Mouse (Mus musculus) lung, adult 2 months (tissue): ENCODE results near the gene Hamp2. TPM values are rescaled to one million over a fixed set of nuclear protein-coding genes. Genes with fewer than 3 reads are reported as not detected.
"Not testable (repeated sequence)": the region's sequence is repeated elsewhere in the genome, so short reads cannot be mapped to it uniquely, and the experiment has no call there.

ENCODE experiments used
- DNase-seq: peaks from one replicate; pipeline ENCODE4 v3.0.0; 2022
- H3K4me1 ChIP-seq: fragments of 200-500 bp; 2 replicates; pipeline ENCODE4 v1.6.1; 2011; ENCODE audit warnings: low read length; ENCODE audit not compliant: control insufficient read depth, insufficient read depth
- H3K4me3 ChIP-seq: fragments of 200-500 bp; replicated peaks from 2 replicates; pipeline ENCODE3; 2011; ENCODE audit warnings: low read depth, mild to moderate bottlenecking, control low read depth, low read length; ENCODE audit errors: extremely low read depth
- CTCF ChIP-seq: fragments of 200-500 bp; IDR thresholded peaks from 2 replicates; pipeline ENCODE4 v1.5.1; 2011; ENCODE audit warnings: mild to moderate bottlenecking, low read length, control low read depth; ENCODE audit not compliant: insufficient read depth
- POLR2A ChIP-seq: fragments of 200-500 bp; IDR thresholded peaks from 2 replicates; pipeline ENCODE4 v1.6.1; 2011; ENCODE audit warnings: low read depth, mild to moderate bottlenecking, control low read depth, low read length, borderline replicate concordance; ENCODE audit errors: extremely low read depth
- WGBS: fragments of 180-500 bp; shearing (Covaris S2); methylation state at CpG from one replicate; pipeline ENCODE4 v1.1.7; 2018; 5-methylcytosine and 5-hydroxymethylcytosine counted together
- polyA plus RNA-seq: library from polyadenylated mRNA; depleted of rRNA; stranded (reverse); fragments of >200 nt; gene quantifications from 2 replicates; pipeline ENCODE4 v1.2.3, GENCODE M21; 2012

Hamp2 gene
- polyA plus RNA-seq, 1 experiment = 0.75 TPM

GRCm38 (mm10) chr7:30943909-30944635 lies 19.6 kb upstream of the Hamp2 start, which contains the start of gene Hamp:
Hamp (minus strand) TSS chr7:30944032.
- WGBS = 54% methylated on average over 9 of the region's 9 CpGs
- TF ChIP-seq POLR2A (no peak), CTCF (no peak)
- Histone ChIP-seq H3K4me3 (no peak within 1 kb of the TSS), H3K4me1 (no peaks in the 10 kb centered on the region)
- DNase-seq = no peak

- DNase-seq, H3K4me1 ChIP-seq, H3K4me3 ChIP-seq: not testable (repeated sequence)
- WGBS = 35% methylated on average over 3 of the region's 3 CpGs
Measured at GRCm38 (mm10) chr7:30942365-30942764, 17.9 kb upstream of the Hamp2 start.

DNA sequence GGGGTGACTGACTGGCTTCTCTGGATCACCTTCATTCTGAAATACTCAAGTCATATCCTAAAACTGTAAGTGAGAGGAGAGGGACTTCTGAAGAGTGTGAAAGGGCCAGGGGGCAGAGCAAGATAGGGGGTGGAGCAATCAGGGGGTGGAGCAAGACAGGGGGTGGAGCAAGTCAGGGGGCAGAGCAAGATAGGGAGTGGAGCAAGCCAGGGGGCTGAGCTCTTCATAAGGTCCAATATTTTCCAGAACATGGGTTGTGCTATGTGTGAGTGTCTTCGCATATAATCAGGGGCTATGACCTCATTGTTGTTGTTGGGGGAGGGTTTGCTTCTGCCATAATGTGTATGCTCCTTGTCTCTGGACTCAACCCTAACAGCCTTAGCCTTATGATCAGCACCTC lies 15.6 kb upstream of the Hamp2 start:
- H3K4me1 ChIP-seq, H3K4me3 ChIP-seq, DNase-seq: not testable (repeated sequence)
- 73% methylated on average over 1 of the region's 1 CpGs for WGBS

- not testable (repeated sequence) for H3K4me3 ChIP-seq, H3K4me1 ChIP-seq, DNase-seq
- 53% methylated on average over 6 of the region's 6 CpGs for WGBS
Measured at GRCm38 (mm10) chr7:30935422-30936099, 11.1 kb upstream of the Hamp2 start.

- Histone ChIP-seq H3K4me3 (no peak overlapping the region), H3K4me1 (no peaks in the 10 kb centered on the region)
- no peak for DNase-seq
- TF ChIP-seq CTCF = no peak
- no peak for TF ChIP-seq POLR2A
- 44% methylated on average over 3 of the region's 3 CpGs for WGBS
Measured at GRCm38 (mm10) chr7:30924071-30924470, 410 bp downstream of the Hamp2 start.

GRCm38 (mm10) chr7:30922490-30922889 lies 2.0 kb downstream of the Hamp2 start:
- not testable (repeated sequence) for H3K4me3 ChIP-seq, DNase-seq, H3K4me1 ChIP-seq
- WGBS = 39% methylated on average over 3 of the region's 3 CpGs

DNA sequence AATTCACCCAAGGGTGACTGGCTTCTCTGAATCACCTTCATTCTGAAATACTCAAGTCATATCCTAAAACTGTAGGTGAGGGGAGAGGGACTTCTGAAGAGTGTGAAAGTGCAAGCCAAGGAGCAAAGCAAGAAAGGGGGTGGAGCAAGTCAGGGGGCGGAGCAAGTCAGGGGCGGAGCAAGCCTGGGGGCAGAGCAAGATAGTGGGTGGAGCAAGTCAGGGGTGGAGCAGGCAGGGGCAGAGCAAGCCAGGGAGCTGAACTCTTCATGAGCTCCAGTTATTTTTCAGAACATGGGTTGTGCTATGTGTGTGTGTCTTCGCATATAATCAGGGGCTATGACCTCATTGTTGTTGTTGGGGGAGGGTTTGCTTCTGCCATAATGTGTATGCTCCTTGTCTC lies 4.3 kb downstream of the Hamp2 start:
- no peak overlapping the region for H3K4me3 ChIP-seq
- no peak for DNase-seq
- TF ChIP-seq CTCF = no peak
- no peak for TF ChIP-seq POLR2A
- 64% methylated on average over 3 of the region's 3 CpGs for WGBS
- no peaks in the 10 kb centered on the region for H3K4me1 ChIP-seq

GRCm38 (mm10) chr7:30917219-30917618 lies 7.3 kb downstream of the Hamp2 start:
- H3K4me1 ChIP-seq = no peaks in the 10 kb centered on the region
- 32% methylated on average over 4 of the region's 4 CpGs for WGBS
- H3K4me3 ChIP-seq = no peak overlapping the region
- DNase-seq = no peak
- no peak for TF ChIP-seq POLR2A
- TF ChIP-seq CTCF = no peak

DNA sequence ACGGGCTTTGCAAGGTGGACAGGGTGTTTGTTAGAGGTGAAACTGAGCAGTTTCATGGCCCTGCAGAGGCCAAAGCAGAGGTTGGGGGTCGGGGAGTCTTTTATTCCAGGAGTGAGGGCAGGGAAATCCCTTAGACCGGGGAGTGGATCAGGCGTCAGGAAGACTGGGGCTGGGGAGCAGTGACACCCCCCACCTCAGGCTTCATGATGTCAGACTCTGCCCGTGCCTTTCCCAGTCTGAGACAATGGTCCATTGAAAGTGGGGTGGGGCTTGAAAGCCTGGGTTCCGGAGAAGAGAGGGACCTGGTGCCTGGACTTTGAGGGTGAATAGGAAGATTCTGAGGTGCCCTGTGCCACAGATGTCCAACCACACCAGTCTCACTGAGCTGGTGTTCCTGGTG lies 7.8 kb downstream of the Hamp2 start:
- 28% methylated on average over 6 of the region's 6 CpGs for WGBS
- no peak overlapping the region for H3K4me3 ChIP-seq
- TF ChIP-seq POLR2A (no peak), CTCF (no peak)
- DNase-seq = no peak
- no peaks in the 10 kb centered on the region for H3K4me1 ChIP-seq

- H3K4me1 ChIP-seq = no peaks in the 10 kb centered on the region
- no peak for DNase-seq
- TF ChIP-seq POLR2A (no peak), CTCF (no peak)
- 75% methylated on average over 8 of the region's 8 CpGs for WGBS
- no peak within 1 kb of the TSS for H3K4me3 ChIP-seq
Measured at GRCm38 (mm10) chr7:30914732-30915131, 9.7 kb downstream of the Hamp2 start, which contains the start of gene Mag. Mag (minus strand) TSS chr7:30914873.

DNA sequence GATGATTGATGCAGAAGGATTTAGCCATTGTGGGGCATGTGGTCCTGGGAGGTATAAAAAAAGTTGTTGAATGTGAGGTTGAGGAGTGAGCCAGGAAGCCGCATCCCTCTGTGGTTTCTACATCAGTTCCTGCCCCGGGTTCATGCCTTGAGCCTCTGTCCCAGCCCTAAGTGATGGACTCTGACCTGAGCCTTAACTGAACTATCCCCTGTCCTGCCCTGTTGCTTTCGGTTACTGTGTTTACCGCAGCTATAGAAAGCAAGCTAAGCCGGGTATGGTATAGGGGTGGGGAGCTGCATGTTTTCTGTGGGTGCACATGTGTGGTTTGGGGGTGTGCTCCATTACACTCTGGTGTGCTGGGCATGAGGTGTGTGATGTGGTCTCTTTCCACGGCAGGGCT lies 14.7 kb downstream of the Hamp2 start:
- TF ChIP-seq CTCF (no peak), POLR2A (no peak)
- DNase-seq = no peak
- H3K4me1 ChIP-seq = peaks cover 2% of the 10 kb centered on the region; the same call in 1 of the 2 replicates
- WGBS = 63% methylated on average over 6 of the region's 6 CpGs
- no peak overlapping the region for H3K4me3 ChIP-seq
